Mouse (Mus musculus) lung, postnatal 10 days (tissue): ENCODE results near the gene Gm3625.
"Not testable (repeated sequence)": the region's sequence is repeated elsewhere in the genome, so short reads cannot be mapped to it uniquely, and the experiment has no call there.

Experiments
- DNase-seq: peaks from one replicate; pipeline ENCODE4 v3.0.0; 2021

Gm3625 gene

DNA sequence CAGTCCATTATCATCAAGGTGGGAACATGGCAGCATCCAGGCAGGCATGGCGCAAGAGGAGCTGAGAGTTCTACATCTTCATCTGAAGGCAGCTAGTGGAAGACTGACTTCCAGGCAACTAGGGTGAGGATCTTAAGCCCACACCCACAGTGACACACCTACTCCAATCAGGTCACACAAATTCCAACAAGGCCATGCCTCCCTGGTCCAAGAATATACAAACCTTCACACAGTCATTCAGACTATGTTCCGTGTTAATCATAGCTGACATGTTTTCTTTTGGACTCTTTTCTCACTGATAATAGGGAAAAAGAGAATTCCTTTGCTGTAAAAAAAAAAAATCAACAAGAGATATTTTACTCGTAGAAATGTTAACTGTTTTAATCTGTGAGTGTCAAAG, 39.0 kb downstream of the Gm3625 start:
- DNase-seq = not testable (repeated sequence)

DNA sequence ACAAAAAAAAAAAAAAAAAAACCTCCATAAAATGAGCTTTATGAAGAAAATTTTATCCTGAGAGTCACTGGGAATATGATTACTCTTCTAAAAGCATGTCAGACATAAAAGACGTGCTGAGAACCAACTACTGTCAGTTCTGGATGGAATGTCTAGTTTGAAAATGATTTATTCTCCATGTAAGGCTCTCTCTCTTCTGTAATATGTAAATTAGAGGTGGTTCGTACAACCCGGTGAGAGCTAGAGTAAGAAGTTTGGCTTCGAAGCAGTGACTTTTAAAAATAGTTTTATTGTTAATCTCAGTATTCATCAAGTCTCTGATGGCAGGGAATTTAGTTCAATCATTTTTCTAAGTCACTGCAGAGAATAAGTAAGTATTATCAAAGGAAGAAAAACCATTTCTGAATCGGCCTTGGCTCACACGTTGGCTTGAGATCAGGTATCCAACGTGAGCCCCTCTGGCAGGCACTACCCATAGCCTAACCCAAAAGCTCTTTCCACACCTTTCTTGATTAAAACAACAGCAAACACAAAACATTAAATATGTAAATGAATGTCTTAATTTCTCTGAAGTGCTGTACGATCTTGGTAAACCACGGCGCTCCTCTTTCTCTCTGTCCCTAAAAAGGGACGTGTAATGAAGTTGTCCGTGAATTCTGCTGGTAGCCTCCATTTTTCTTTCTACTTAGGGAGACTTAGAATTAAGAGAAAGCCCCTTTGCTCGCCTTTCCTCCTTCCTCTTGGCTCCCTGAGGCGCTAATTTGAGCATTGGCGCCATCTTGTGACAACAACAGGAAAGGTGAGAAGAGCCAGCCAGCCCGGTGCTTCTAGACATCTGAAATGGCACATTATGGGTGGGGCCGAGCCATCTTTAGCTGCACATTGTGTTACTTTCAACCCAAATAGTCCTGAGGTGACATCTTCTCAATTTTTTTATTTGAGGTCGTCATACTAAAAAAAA, 44.4 kb downstream of the Gm3625 start:
- peak; percentile 86 for DNase-seq

DNA sequence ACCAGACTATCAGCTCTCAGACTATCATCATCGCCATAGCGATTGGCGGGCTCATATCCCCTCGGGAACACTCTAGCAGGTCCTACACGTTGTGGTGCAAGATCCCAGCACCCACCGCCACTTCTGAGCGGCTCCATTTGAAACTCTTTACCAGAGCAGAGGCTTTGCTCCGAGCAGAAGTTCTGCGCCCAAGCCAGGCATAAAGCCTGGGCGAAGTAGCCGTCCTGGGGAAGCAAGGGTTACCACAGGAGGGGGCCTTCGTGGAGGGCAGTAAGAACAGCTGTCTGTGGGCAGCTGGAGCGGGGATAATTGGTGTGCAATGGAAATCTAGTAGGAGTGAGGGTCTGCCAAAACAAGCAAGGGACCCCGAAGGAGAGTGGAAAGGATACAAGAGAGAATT, 45.2 kb downstream of the Gm3625 start:
- no peak for DNase-seq

DNA sequence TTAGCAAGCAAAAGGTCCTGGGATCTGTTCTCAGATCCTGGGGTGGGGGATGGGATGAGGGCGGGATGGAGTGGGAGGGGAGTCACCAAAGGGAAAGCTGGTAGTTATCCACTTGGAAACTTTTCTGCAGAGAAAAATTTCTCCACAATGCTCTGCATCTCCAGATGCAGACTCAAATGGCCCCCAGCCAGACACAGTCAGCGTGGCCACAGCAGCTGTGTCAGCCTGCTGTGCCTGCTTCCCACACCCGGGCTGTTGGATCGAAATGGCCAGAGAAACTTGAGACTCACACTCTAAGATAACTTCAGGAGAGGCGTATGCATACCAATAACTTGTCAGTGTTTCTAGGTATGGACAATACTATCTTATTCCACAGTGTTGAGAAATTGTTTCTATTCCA, 46.2 kb downstream of the Gm3625 start:
- DNase-seq = peak; percentile 77

DNA sequence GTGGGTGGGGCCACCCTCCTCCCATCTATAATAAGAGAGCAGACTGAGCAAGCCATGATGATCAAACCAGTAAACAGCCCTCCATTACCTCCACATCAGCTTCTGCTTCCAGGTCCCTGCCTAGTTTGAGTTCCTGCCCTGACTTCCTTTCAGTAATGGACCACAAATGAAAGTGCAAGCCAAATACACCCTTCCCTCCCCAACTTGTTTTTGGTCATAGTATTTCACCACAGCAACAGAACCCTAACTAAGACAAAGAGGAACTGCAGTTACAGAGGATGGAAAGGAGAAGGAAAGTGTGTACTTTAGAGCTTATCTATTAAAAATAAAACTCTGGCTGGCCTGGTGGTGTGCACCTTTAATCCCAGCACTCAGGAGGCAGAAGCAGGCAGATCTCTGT, 47.3 kb downstream of the Gm3625 start:
- no peak for DNase-seq

DNA sequence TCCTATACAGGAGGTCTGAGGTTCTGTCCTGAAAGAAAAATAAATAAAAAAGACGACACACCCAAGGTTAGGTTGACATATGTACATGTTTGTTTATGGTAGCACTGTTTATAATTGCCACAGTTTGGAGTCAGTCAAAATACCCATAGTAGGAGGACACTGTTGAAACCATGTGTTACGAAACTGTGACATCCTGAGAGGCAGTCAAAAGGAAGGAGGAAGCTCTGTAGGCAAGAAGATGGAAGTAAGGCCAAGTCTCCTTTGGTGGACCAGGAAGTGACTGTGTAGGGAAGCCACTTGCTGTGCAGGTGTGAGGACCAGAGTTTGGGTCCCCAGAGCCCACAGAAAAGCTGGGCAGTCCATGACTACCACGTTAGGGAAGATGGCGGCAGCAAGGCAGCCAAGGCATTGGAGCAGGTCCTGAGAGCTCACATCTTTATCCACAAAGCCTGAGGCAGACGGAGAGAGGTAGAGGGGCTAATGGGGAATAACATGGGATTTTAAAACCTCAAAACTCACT, 48.3 kb downstream of the Gm3625 start:
- DNase-seq = no peak
